Mouse (Mus musculus) embryonic facial prominence, embryonic 13.5 days (tissue): ENCODE measurements at regions not wholly inside any gene's neighbourhood (a gene's known extent, or its start where the extent isn't known, plus 50 kb on each side); places are given as distances from the start of the nearest gene placed in this dataset.

Experiments used
- ATAC-seq: fragments of 200-750 bp; cut with Nextera tagmentation; 2 replicates; pipeline ENCODE4 v1.8.0; 2017; ENCODE audit warnings: low read depth; ENCODE audit not compliant: insufficient number of reproducible peaks, insufficient read depth, low FRiP score, low TSS enrichment
- H3K27ac ChIP-seq: fragments of 300-500 bp; sonication (generic); 2 replicates; pipeline ENCODE4 v1.5.1; 2015; ENCODE audit warnings: moderate library complexity, mild to moderate bottlenecking, inconsistent platforms
- H3K27me3 ChIP-seq: fragments of 300-500 bp; sonication (generic); 2 replicates; pipeline ENCODE4 v1.6.1; 2015; ENCODE audit warnings: mild to moderate bottlenecking, inconsistent platforms
- H3K36me3 ChIP-seq: fragments of 300-500 bp; sonication (generic); 2 replicates; pipeline ENCODE4 v1.6.1; 2015; ENCODE audit warnings: mild to moderate bottlenecking, inconsistent platforms
- H3K4me1 ChIP-seq: fragments of 300-500 bp; sonication (generic); 2 replicates; pipeline ENCODE4 v1.6.1; 2015; ENCODE audit warnings: inconsistent platforms
- H3K4me2 ChIP-seq: fragments of 300-500 bp; sonication (generic); 2 replicates; pipeline ENCODE4 v1.6.1; 2015; ENCODE audit warnings: moderate library complexity, mild to moderate bottlenecking, inconsistent platforms
- H3K4me3 ChIP-seq: fragments of 300-500 bp; sonication (generic); 2 replicates; pipeline ENCODE4 v1.5.1; 2015; ENCODE audit warnings: mild to moderate bottlenecking, inconsistent platforms
- H3K9ac ChIP-seq: fragments of 300-500 bp; sonication (generic); 2 replicates; pipeline ENCODE4 v1.6.1; 2015; ENCODE audit warnings: mild to moderate bottlenecking, inconsistent platforms
- H3K9me3 ChIP-seq: fragments of 300-500 bp; sonication (generic); 2 replicates; pipeline ENCODE4 v1.6.1; 2016; ENCODE audit warnings: inconsistent platforms
- WGBS: fragments of 180-500 bp; shearing (Covaris S2); methylation state at CpG from one replicate; pipeline ENCODE4 v1.1.7; 2015; ENCODE audit warnings: mixed read lengths; 5-methylcytosine and 5-hydroxymethylcytosine counted together

- no peak overlapping the region for H3K27ac ChIP-seq
- no peak for ATAC-seq
- H3K4me2 ChIP-seq: no peak overlapping the region
- no peaks in the 10 kb centered on the region for H3K27me3 ChIP-seq
- WGBS: 70% methylated on average over 1 of the region's 1 CpGs
- H3K4me3 ChIP-seq: no peak overlapping the region
- no peaks in the 10 kb centered on the region for H3K36me3 ChIP-seq
- no peaks in the 10 kb centered on the region for H3K4me1 ChIP-seq
- no peaks in the 10 kb centered on the region for H3K9me3 ChIP-seq
- H3K9ac ChIP-seq: no peak overlapping the region
Observed at GRCm38 (mm10) chr14:17567927-17568326, 92.1 kb upstream of the Thrb start.

- H3K36me3 ChIP-seq: no peaks in the 10 kb centered on the region
- no peak for ATAC-seq
- no peak overlapping the region for H3K4me3 ChIP-seq
- H3K9me3 ChIP-seq: no peaks in the 10 kb centered on the region
- H3K4me1 ChIP-seq: no peaks in the 10 kb centered on the region
- H3K27me3 ChIP-seq: no peaks in the 10 kb centered on the region
- H3K4me2 ChIP-seq: no peak overlapping the region
- 51% methylated on average over 2 of the region's 2 CpGs for WGBS
- no peak overlapping the region for H3K9ac ChIP-seq
- H3K27ac ChIP-seq: no peak overlapping the region
Observed at GRCm38 (mm10) chr14:17569087-17569636, 90.9 kb upstream of the Thrb start.

GRCm38 (mm10) chr14:17578776-17579175 lies 81.3 kb upstream of the Thrb start:
- no peaks in the 10 kb centered on the region for H3K4me1 ChIP-seq
- no peak overlapping the region for H3K27ac ChIP-seq
- no peak overlapping the region for H3K4me2 ChIP-seq
- no peaks in the 10 kb centered on the region for H3K27me3 ChIP-seq
- H3K36me3 ChIP-seq: no peaks in the 10 kb centered on the region
- 0 out of 2 replicates have a peak, but pooled peaks have one; percentile 26 for ATAC-seq
- no peak overlapping the region for H3K9ac ChIP-seq
- H3K4me3 ChIP-seq: no peak overlapping the region
- H3K9me3 ChIP-seq: no peaks in the 10 kb centered on the region
- WGBS: 58% methylated on average over 1 of the region's 1 CpGs

- H3K9me3 ChIP-seq: no peaks in the 10 kb centered on the region
- no peak overlapping the region for H3K4me3 ChIP-seq
- no peaks in the 10 kb centered on the region for H3K4me1 ChIP-seq
- H3K27ac ChIP-seq: no peak overlapping the region
- H3K4me2 ChIP-seq: no peak overlapping the region
- no peaks in the 10 kb centered on the region for H3K27me3 ChIP-seq
- no peak overlapping the region for H3K9ac ChIP-seq
- ATAC-seq: no peak
- H3K36me3 ChIP-seq: no peaks in the 10 kb centered on the region
Observed at GRCm38 (mm10) chr14:17589595-17589994, 70.5 kb upstream of the Thrb start.

- no peak overlapping the region for H3K27ac ChIP-seq
- H3K9me3 ChIP-seq: no peaks in the 10 kb centered on the region
- ATAC-seq: no peak
- no peaks in the 10 kb centered on the region for H3K36me3 ChIP-seq
- no peak overlapping the region for H3K4me3 ChIP-seq
- no peak overlapping the region for H3K9ac ChIP-seq
- H3K27me3 ChIP-seq: no peaks in the 10 kb centered on the region
- no peak overlapping the region for H3K4me2 ChIP-seq
- WGBS: 66% methylated on average over 5 of the region's 5 CpGs
- H3K4me1 ChIP-seq: no peaks in the 10 kb centered on the region
Observed at GRCm38 (mm10) chr14:17599553-17599952, 60.5 kb upstream of the Thrb start.

- no peak overlapping the region for H3K4me2 ChIP-seq
- ATAC-seq: no peak
- WGBS: 58% methylated on average over 1 of the region's 1 CpGs
- no peak overlapping the region for H3K9ac ChIP-seq
- no peak overlapping the region for H3K4me3 ChIP-seq
- H3K36me3 ChIP-seq: no peaks in the 10 kb centered on the region
- no peaks in the 10 kb centered on the region for H3K27me3 ChIP-seq
- H3K4me1 ChIP-seq: no peaks in the 10 kb centered on the region
- no peaks in the 10 kb centered on the region for H3K9me3 ChIP-seq
- H3K27ac ChIP-seq: no peak overlapping the region
Observed at GRCm38 (mm10) chr14:17602357-17602756, 57.7 kb upstream of the Thrb start.

- H3K27me3 ChIP-seq: no peaks in the 10 kb centered on the region
- no peak overlapping the region for H3K4me3 ChIP-seq
- no peaks in the 10 kb centered on the region for H3K4me1 ChIP-seq
- H3K27ac ChIP-seq: no peak overlapping the region
- no peaks in the 10 kb centered on the region for H3K9me3 ChIP-seq
- H3K36me3 ChIP-seq: no peaks in the 10 kb centered on the region
- WGBS: 52% methylated on average over 3 of the region's 3 CpGs
- ATAC-seq: no peak
- H3K4me2 ChIP-seq: no peak overlapping the region
- H3K9ac ChIP-seq: no peak overlapping the region
Observed at GRCm38 (mm10) chr14:17606018-17606417, 54.0 kb upstream of the Thrb start.

GRCm38 (mm10) chr14:17607186-17607585 lies 52.9 kb upstream of the Thrb start:
- Histone ChIP-seq H3K4me2 (no peak overlapping the region), H3K36me3 (no peaks in the 10 kb centered on the region), H3K9ac (no peak overlapping the region), H3K27ac (no peak overlapping the region), H3K4me3 (no peak overlapping the region), H3K4me1 (no peaks in the 10 kb centered on the region), H3K27me3 (no peaks in the 10 kb centered on the region), H3K9me3 (no peaks in the 10 kb centered on the region)
- ATAC-seq: no peak
- WGBS: 83% methylated on average over 2 of the region's 2 CpGs
